Mouse (Mus musculus) layer of hippocampus, adult 9-10 months (tissue): ENCODE data around the gene Gpsm1.

Experiments used
- DNase-seq: peaks from one replicate; pipeline ENCODE4 v3.0.0; 2022; ENCODE audit warnings: low spot score

Gene Gpsm1

DNA sequence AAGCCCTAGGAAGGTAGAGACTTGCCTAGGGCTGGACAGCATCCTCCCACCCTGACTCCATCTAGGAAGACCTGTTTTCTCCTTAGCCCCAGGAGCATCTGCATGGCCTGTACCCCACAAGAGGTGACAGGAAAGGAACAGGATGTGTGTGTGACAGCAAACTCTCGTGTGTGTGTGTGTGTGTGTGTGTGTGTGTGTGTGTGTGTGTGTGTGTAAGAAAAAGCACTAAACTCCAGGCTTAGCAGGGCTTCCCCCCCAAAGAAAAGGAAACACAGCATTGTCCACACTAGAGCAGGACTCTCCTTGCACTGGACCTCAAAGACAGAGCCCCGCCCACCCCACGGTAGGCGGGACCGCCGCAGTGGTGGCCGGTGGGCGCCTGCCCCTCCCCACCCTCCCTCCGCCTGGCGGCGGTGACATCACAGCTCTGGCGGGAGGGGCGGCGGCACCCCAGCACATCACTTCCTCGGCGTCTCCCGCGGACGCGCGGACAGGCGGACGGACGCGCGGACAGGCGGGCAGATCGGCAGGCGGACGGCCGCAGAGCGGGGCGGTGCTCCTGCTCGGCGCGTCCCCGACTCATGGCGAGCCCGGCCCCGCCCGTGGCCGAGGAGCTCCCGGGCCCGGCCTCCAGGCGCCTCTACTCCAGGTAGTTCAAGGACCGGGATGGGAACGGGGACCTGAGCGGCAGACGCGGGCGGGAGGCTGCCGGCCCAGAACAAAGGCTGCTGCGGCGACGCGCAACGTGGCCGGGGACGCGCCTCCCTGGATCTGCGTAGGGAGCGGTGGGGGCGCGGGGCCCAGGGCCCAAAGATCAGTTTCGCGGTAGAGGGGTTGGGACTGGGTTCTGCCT, at the start of gene Gpsm1:
Gene Gpsm1, plus strand, starts transcription at position 444 of the 853 bp plus-strand sequence.
- DNase-seq: no peak

- no peak for DNase-seq
These were observed 49.1 kb upstream of the Gpsm1 start for GRCm38 (mm10) chr2:26266066-26266742.

GRCm38 (mm10) chr2:26268216-26268615, 47.1 kb upstream of the Gpsm1 start:
- no peak for DNase-seq

DNA sequence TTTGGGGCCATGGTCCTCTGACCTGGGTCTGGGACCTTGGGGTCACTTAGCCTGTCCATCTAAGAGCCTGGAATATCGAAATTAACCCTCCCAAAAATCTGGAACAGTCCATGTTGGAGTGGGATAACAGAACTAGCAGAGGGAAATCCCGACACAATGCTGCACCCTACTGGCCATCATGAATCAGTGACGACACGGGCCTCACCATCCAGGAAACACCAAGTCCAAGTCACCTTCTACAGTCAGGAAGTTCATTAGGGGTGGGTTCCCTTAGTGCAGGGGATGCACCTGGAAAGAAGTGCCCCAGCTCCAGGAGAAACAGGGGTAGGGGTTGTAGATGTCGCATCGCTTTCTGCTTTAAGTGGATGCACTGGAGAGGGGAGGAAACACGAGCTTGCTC, 41.7 kb upstream of the Gpsm1 start:
- DNase-seq: peak; percentile 29

GRCm38 (mm10) chr2:26279712-26280111, 35.6 kb upstream of the Gpsm1 start:
- DNase-seq: no peak

DNA sequence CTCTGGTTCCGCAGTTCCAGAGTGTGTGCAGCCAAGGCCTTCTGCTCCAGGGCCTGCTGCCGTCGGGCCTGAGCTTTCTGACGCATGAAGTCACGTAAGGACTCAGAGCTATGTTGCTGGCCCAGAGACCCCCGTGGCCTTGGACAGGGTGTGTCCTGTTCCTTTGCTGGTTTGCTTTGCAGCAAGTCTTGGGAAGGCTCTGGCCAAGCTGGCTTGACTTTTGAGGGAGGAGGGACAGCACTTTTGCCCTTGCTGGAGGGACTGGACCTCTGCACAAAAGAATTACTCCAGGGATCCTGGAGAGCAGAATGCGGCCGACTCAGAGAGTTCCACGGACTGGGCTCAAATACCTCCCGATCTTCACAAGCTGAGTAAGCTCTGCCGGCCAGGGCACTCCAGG, 34.7 kb upstream of the Gpsm1 start:
- DNase-seq: no peak

DNA sequence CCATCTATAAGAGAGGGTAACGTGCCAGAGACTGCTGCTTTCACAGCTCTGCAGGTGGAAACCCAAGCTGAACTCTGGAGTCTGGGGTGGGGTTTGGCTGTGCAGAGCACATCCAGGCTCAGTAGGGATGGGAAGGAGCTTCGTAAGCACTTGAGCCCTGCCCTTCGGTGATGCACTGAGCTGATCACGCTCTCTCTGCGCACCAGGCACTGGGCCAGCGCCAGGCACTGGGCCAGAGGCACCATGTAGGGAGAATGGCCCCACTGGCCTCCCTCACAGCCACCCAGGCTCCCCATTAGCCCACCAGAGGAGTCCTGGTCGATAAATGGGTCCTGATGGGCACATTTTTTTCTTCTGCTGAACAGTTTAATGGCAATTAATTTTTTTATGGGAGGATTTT, 29.5 kb upstream of the Gpsm1 start:
- DNase-seq: no peak

- no peak for DNase-seq
These were observed 28.9 kb upstream of the Gpsm1 start for GRCm38 (mm10) chr2:26286391-26286790.

DNA sequence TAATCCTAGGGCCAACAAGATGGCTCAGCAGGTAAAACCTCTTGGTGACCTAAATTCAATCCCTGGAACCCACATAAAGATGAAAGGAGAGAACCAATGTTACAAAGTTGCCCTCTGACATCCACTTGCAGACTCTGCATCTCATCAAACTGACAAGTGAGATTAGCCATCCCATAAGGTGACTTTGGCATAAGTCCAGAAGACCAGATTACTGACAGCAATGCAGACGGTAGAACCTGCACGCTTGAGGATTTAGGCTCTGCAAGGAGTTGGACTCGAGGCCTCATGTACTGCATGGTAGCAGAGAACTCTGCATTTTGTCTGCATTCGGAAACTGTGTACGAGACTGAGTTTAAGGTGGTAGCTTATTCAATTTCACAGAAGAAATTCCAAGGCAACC, 25.2 kb upstream of the Gpsm1 start:
- DNase-seq: no peak

- no peak for DNase-seq
These were observed 20.9 kb upstream of the Gpsm1 start, which contains the start of gene Ccdc187 for GRCm38 (mm10) chr2:26294457-26294856. TSS of gene Ccdc187 (minus strand) at chr2:26294557.

GRCm38 (mm10) chr2:26296606-26297195, 18.6 kb upstream of the Gpsm1 start:
- DNase-seq: no peak

- no peak for DNase-seq
These were observed 17.0 kb upstream of the Gpsm1 start for GRCm38 (mm10) chr2:26298208-26298855.

DNA sequence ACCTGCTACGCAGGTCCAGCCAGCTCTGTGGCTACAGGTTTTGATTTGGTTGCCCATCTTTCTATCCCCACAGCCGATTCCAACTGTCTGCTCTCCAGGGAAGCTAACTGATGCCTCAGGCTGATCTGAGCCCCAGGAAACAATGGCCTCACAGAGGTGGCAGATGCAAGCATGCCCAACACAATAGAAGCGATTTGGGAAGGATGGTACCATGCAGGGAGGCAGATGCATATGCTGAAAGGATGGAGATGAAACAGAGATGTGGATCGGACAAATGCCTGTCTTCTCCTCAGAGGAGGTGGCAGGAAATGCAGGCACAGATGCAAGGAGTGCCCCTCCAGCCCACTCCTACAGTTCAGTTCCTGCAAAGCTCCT, 16.5 kb upstream of the Gpsm1 start:
- DNase-seq: no peak

DNA sequence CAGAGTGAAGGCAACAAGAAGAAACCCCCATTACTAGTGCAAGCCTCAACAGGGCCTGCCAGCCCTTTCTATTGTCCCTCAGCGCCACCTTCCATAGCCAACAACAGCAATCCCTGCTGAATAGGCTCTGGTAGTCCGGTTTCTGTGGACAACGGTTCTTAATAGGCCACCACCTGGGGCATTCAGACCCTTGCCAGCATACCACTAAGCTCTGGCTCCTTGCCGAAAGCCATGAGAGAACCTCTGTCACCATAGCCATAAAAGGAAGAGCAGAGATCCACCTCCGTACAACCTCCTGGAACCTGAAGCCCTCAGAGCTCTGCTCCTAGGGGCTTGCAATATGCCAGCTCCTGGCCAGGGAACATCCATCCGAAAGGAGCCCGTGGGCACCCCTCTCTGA, 16.0 kb upstream of the Gpsm1 start:
- no peak for DNase-seq

GRCm38 (mm10) chr2:26300161-26300807, 15.0 kb upstream of the Gpsm1 start:
- no peak for DNase-seq

- peak; percentile 83 for DNase-seq
These were observed 14.5 kb upstream of the Gpsm1 start for GRCm38 (mm10) chr2:26300808-26301174.

DNA sequence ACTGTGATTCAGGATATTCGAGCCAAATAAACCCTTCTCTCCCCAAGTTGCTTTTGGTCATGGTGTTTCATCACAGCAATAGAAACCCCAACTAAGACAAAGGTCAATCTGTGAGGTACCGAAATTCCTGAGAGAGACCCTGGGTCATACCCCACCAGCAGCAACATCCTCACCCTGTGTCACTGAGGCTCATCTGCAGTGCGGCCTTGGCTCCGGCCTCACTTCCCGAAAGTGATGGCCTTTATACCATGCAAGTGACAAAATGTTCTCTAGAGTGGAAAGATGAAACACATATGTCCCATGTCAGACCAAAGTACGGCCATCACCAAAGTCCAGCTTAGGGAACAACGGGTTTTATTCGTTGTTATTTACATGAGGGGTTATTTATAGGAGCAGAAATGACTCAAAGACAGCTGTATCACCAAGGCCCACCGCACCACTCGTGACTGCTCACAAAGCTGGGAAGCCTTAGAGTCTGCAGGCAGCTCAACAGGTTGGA, 13.3 kb upstream of the Gpsm1 start:
- DNase-seq: no peak

DNA sequence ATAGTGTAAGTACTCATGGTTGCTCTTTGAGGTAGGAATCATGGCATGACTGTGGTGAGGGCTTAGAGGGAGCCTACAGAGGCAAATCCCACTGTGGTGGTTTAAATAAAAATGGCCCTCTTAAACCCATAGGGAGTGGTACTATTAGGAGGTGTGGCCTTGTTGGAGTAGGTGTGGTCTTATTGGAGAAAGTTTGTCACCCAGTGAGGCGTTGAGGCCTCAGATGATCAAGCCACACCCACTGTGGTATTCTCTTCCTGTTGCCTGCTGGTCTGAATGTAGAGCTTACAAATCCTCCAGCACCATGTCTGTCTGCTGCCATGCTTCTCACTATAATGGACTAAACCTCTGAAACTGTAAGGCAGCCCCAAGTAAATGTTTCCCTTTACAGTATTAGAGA, 10.6 kb upstream of the Gpsm1 start:
- DNase-seq: no peak

GRCm38 (mm10) chr2:26305555-26305954, 9.8 kb upstream of the Gpsm1 start:
- DNase-seq: no peak

- no peak for DNase-seq
These were observed 8.6 kb upstream of the Gpsm1 start for GRCm38 (mm10) chr2:26306702-26307101.

GRCm38 (mm10) chr2:26309739-26310138, 5.6 kb upstream of the Gpsm1 start:
- DNase-seq: no peak

GRCm38 (mm10) chr2:26311936-26312335, 3.4 kb upstream of the Gpsm1 start:
- no peak for DNase-seq
